Mouse (Mus musculus) bone marrow, adult 2 months (tissue): ENCODE results near the gene Gprc5d.

Experiments used
- CTCF ChIP-seq: fragments of 200-500 bp; IDR thresholded peaks from 2 replicates; pipeline ENCODE4 v1.5.1; 2011; ENCODE audit warnings: low read length, control low read depth; ENCODE audit not compliant: control insufficient read depth, insufficient read depth
- POLR2A ChIP-seq: fragments of 200-500 bp; IDR thresholded peaks from 2 replicates; pipeline ENCODE4 v1.6.1; 2011; ENCODE audit warnings: low read depth, mild to moderate bottlenecking, control low read depth, low read length, borderline replicate concordance; ENCODE audit not compliant: control insufficient read depth

GRCm38 (mm10) chr6:135100787-135101472 lies 17.2 kb downstream of the Gprc5d start:
- TF ChIP-seq POLR2A (no peak), CTCF (no peak)
